Mouse (Mus musculus) adrenal gland, adult 2 months (tissue): Measurements from ENCODE around the gene Trpm2. TPM values are rescaled to one million over a fixed set of nuclear protein-coding genes. Genes with fewer than 3 reads are reported as not detected.
A peak's percentile ranks its signal among the peaks of the same experiment; 100 is the strongest.

Experiments used
- DNase-seq: peaks from one replicate; pipeline ENCODE4 v3.0.0; 2021
- polyA plus RNA-seq: library from polyadenylated mRNA; depleted of rRNA; stranded (reverse); fragments of >200 nt; gene quantifications from 2 replicates; pipeline ENCODE4 v1.2.3, GENCODE M21; 2012
- total RNA-seq, 2 experiments: library from RNA; stranded (reverse); gene quantifications; 2 replicates each; pipeline ENCODE4 v1.2.3; 2021

Trpm2 gene
- total and polyA plus RNA-seq, 3 experiments, result 2.6 to 3.2 (median 3.0) TPM

- DNase-seq, result peak; percentile 42
These were observed 67.3 kb downstream of the Trpm2 start for GRCm38 (mm10) chr10:77902894-77903715.

DNA sequence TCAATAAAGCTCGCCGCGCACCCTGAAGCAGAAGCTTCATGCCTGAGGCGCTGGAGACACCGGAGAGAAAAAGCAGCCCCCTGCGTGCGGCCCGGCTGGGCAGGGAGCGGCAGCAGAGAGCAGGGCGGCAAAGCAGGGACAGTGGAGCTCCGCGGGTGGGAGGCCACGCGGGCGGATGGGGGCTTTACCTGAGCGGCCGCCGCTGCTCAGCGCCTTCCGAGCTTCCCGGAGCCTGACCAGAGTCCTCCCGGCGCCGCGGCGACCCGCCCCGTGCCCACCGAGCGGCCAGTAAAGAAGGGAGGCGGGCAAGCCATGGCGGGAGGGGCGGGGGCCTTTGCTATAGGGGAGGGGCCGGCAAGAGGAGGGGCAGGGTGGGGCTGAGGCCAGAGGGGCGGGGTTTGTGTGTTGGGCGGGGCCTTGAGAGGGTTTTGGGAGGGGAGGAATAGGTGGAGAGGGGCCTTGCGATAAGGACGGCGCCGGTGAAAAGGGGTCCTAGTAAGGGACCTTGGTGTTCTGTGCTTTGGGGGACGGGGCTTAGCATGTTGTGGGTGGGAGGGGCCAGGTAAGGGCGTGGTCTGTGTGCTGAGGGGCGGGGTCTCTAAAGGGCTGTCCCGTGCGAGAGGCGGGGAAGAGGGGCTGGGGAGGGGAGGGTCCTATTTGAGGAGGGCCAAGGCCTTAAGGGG lies 68.0 kb downstream of the Trpm2 start, which contains the start of gene Lrrc3:
Lrrc3 (minus strand) TSS at position 326 of the 683 bp plus-strand sequence.
- DNase-seq, result peak; percentile 77

DNA sequence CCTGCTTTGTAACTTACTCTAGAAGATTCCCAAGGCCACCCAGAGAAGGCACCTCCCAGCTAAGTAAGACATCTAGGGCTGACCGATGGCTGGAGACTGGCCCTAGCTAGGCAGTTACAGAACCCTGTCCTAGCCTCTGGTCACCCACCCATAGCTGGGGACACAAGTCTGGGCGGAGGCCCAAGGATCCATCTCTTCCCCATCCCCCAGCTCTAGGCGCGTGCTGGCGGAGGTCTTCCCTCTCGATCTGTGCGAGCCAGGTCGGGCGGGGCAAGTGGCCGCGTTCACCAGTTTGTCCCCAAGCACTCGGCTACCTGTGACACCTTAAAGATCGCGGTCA lies 68.5 kb downstream of the Trpm2 start:
- no peak for DNase-seq

DNA sequence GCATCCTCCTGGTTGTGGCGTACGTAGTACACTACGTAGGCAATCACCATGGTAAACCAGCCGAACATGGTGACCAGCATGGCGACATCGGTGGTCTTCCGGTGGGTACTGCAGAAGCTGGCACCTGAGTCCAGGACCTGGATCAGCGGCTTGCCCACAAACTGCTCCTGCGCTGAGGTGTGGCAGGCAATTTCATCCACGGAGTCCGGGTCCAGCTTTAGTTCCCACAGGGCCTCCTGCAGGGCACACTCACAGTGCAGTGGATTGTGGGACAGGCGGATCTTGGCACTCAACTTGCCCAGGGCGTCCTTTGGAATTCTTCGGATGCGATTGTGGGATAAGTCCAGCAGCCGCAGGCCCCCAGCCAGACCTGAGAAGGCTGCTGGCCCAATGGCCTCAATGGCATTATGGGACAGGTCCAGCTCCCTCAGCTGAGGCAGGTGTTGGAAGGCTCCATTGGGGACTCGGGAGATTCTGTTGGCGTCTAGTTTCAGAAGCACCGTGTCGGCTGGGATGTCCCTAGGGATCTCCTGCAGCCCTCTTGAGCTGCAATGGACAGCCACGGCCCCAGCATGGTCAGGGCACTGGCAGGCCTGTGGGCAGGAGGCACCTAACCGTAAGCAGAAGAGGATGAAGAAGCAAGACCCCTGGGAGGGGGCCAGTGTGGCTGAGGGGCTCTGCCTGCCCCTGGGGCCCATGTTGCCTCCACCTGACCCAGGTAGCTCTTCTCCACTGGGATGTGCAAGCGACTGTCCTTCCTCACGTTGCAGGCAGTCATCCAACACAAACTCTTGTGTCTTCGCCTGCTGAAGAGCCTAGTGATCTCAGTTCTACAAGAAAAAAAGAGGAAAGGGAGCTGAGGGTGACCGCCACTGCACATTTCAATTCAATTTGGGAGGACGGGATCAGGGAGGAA lies 69.2 kb downstream of the Trpm2 start:
- DNase-seq, result no peak

GRCm38 (mm10) chr10:77900126-77900525 lies 70.2 kb downstream of the Trpm2 start:
- DNase-seq, result peak; percentile 9

DNA sequence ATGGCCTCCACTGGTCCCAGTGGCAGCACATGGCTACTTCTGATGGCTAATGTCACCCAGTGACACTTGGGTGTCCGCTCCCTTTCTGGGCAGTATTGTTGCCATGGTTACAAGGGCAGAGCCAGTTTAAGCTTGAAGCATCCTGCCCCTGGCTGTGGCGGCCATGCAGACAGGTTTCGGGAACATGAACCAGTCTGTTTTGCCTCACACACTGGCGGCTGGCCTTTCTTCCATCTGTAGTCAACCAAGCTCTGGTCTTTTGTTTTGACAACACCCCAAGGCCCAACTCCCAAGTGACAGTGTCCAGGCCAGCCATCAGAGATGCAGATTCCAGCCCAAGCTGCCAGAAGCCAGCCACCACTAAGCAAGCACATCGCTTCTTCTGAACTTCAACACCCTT lies 74.8 kb downstream of the Trpm2 start:
- no peak for DNase-seq

GRCm38 (mm10) chr10:77890987-77891565 lies 79.3 kb downstream of the Trpm2 start:
- DNase-seq, result no peak

DNA sequence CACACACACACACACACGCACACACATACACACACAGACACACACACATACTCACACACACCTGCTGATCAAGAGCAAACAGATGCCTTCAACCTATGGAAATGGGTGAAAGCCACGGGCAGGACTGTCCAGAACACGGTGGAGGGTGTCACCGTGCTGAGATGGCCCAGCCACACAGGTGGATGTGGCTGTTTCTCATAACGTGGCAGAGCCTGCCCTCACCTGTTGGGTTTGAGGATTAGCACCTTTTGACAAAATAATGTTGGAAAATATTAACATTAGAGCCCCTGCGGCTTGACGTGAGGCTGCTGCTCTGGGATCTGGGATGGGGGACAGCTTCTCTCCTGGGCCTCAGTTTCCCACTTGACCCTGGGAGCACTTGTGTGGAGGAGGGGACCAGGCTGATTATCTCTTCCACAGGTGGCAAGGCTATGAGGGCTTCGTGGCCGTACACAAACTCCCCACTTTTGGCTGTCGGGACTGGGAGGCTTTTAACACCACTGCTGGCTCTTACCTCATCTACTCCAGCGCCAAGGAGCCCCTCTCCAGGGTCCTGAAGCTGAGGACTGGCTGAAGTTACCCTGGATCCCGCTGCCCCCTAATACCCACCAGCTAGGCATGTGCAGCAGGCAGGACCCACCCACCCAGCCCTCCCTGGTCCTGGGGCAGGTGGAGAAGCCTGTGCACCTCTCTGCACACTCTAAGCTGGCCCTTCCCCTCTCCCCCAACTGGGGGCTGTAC lies 84.2 kb downstream of the Trpm2 start:
- no peak for DNase-seq

DNA sequence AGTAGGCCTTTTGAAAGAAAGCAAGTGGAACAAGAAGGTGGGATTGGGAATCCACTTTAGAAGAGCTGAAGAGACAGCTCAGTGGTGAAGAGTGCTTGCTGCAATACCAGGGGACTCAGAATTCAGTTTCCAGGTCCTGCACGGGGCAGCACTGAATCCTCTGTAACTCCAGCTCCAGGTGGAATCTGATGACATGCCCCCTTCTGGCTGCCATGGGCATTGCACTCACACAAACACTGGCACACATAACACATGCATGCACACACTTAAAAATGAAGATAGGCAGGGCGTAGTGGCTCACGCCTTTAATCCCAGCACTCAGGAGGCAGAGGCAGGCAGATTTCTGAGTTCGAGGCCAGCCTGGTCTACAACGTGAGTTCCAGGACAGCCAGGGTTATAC lies 87.8 kb downstream of the Trpm2 start:
- no peak for DNase-seq

DNA sequence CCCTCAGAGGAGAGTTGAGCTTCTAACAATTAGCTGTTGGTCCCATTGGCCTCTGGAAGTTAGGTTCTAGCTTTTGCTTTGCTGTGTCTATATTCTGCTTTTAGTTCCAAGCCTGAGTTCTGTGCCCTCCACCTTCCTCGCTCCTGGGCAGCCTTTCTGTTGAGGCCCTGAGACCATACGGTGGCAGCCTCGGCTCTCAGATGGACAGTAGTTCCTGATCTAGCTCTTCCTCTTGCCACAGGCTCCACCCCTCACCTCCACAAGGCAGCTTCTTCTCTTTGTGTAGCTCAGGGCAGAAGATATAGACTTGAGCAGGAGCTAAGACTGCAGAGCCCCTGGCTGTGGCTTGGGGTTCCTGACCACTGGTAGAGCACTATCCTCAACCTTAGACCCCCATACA lies 90.1 kb downstream of the Trpm2 start:
- DNase-seq, result no peak

GRCm38 (mm10) chr10:77878985-77879384 lies 91.4 kb downstream of the Trpm2 start:
- DNase-seq, result peak; percentile 42

DNA sequence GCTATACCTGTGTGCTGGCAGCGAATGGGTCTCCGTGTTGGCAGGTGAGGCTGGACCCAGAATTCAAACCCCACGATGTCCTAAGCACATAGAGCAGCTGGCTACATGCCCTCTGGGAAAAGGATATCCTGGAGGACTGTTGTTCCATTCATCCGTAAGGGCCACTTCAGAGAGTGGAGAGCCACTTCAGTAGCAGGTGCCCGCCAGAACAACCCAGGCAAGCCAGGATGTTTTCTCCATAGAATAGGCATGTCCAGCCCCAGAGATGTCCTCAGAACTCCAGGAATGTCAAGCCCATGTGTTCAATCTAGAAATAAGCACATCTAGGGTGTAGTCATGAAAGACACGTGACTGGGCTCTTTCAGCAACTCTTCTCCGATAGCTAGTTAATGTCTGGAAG lies 100.7 kb downstream of the Trpm2 start:
- DNase-seq, result no peak

- no peak for DNase-seq
These were observed 102.8 kb downstream of the Trpm2 start for GRCm38 (mm10) chr10:77867546-77867945.

DNA sequence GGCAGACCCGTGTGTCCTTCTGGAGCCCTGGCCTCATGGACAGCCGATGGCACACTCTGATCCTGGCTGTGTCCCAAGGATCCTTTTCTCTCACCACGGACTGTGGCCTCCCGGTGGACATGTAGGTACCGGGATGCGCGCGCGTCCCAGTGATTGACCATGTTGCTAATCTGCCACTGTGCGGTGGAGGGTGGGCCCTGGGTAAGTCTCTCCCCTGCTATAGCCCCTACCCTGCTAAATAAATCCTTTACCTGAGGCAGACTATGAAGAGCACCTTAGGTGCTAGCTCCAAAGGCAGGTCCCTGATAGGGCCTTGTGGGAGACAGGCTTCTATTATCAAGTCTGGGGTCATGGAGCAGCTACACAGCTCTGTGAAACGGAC lies 105.6 kb downstream of the Trpm2 start:
- DNase-seq, result no peak

DNA sequence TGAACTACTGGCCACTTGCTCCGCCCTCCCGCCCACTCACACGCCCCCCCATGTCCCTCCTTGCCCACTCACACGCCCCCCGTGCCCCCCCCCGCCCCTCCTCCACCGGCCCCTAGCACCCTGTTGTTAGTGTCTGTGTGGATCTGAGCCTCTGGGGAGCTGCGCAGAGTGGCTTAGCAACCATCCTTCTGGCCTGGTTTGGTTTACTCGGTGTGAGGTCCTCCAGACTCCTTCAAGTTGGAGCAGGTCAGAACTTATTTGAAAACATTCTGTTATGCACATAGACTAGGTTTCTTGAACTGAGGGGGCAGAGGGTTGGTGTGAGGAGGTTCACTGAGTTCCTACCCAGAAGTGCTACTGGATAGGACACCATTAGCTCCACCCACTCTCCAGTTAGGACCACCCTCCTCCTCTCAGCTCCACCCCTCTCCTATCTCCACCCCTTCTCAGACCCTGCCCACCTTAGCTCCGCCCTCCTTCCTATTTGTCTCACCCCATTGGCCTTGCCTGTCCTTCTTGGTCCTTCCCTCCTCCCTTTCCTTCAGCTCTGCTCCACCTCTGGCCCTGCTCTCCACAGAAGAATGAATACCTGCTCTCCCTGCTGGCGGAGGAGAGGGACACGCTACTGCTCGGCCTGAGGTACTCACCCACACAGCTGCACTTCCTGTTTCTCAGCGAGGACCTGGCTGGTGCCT lies 106.1 kb downstream of the Trpm2 start:
- DNase-seq, result peak; percentile 42

DNA sequence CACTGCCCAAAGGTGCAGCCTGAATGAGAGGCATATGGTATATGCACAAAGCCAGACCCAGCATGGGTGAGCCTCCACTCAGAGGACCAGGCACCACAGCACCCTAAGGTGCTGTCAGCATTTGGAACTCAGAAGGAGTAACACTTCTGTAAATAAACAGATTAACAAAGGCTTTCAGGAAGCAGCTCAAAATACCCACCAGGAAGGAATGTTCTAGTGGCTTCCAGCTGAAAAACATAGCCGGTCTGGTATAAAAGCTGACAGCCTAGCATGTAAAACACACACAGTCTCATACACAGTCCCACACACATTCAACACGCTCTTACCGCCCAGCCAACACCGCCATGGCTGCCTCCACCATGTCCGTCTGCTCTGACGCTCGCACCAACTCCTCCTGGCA lies 108.7 kb downstream of the Trpm2 start, which contains the start of gene Gm3285:
Gm3285 (plus strand) TSS at position 301 of the 400 bp plus-strand sequence.
- no peak for DNase-seq
